Mouse (Mus musculus) brown adipose tissue, adult 24 weeks (tissue): ENCODE results near the gene Grb2. TPM values are rescaled to one million over a fixed set of nuclear protein-coding genes. Genes with fewer than 3 reads are reported as not detected.

Source experiments
- H3K27ac ChIP-seq: fragments of 200-500 bp; replicated peaks from 2 replicates; pipeline ENCODE4 v1.5.1; 2012; ENCODE audit warnings: low read depth, mild to moderate bottlenecking, low read length
- H3K4me1 ChIP-seq: fragments of 200-500 bp; 2 replicates; pipeline ENCODE4 v1.6.1; 2012; ENCODE audit warnings: low read length, mixed read lengths; ENCODE audit not compliant: control insufficient read depth, insufficient read depth, insufficient read length
- H3K4me3 ChIP-seq: fragments of 200-500 bp; 2 replicates; pipeline ENCODE4 v1.5.1; 2012; ENCODE audit warnings: low read depth, mild to moderate bottlenecking, low read length, moderate library complexity; ENCODE audit not compliant: insufficient read depth
- polyA plus RNA-seq: library from polyadenylated mRNA; stranded (reverse); fragments of >200 nt; gene quantifications from 2 replicates; pipeline ENCODE4 v1.2.4, GENCODE M21; 2012; ENCODE audit not compliant: missing spikeins, insufficient read depth, insufficient read length

Gene Grb2
- polyA plus RNA-seq, 1 experiment = 29.1 TPM

GRCm38 (mm10) chr11:115704648-115705047 is 3.7 kb downstream of the Grb2 start:
- peaks cover 10% of the 10 kb centered on the region; the same call in 1 of the 2 replicates for H3K4me1 ChIP-seq
- H3K4me3 ChIP-seq = no peak overlapping the region
- H3K27ac ChIP-seq = no peak overlapping the region

DNA sequence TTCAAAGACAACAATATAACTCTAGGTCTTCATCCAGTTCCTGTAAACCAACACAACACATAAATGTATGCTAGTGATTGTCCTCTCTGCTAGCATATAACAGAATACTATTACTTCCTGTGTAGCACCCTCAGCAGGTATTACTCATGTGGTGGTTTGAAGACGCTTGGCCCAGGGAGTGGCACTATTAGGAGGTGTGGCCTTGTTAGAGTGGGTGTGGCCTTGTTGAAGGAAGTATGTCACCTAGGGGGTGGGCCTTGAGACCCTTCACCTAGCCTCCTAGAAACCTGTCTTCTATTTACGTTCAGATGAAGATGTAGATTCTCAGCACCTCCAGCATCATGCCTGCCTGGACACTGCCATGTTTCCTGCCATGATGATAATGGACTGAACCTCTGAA is 4.9 kb downstream of the Grb2 start:
- Histone ChIP-seq H3K4me3 (no peak overlapping the region), H3K27ac (no peak overlapping the region), H3K4me1 (peaks cover 14% of the 10 kb centered on the region)

- H3K4me1 ChIP-seq = peaks cover 20% of the 10 kb centered on the region
These were observed 9.2 kb downstream of the Grb2 start for GRCm38 (mm10) chr11:115698986-115699728.

GRCm38 (mm10) chr11:115697722-115698121 is 10.7 kb downstream of the Grb2 start:
- peaks cover 28% of the 10 kb centered on the region for H3K4me1 ChIP-seq
- peak overlapping the region; percentile 15; the same call in 1 of the 2 replicates for H3K27ac ChIP-seq
- H3K4me3 ChIP-seq = no peak overlapping the region

More at GRCm38 (mm10) chr11:115698986-115699728, 9.2 kb downstream of the Grb2 start:
- H3K4me3 ChIP-seq = peak overlapping the region; percentile 67
- peak overlapping the region; percentile 31 for H3K27ac ChIP-seq

DNA sequence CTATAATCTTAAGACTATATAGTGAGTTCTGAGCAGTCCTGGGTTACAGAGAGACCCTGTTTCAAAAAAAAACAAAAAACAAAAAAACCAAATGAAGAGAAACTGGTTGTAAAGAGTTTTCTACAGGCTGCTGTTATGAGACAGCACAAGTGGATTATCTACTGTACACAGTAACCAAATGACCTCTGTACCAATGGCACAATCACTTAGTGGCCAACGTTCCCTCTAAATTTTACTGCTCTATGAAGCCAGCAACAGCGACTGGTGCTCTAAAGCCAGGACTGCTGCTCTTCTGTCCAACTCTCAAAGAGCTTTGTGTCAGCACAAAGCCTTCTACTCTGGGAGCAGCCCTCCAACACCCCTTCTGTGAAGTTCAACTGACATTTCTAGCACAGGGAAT is 11.3 kb downstream of the Grb2 start:
- Histone ChIP-seq H3K27ac (peak overlapping the region; percentile 41; the same call in 1 of the 2 replicates), H3K4me3 (no peak overlapping the region), H3K4me1 (peaks cover 31% of the 10 kb centered on the region)

DNA sequence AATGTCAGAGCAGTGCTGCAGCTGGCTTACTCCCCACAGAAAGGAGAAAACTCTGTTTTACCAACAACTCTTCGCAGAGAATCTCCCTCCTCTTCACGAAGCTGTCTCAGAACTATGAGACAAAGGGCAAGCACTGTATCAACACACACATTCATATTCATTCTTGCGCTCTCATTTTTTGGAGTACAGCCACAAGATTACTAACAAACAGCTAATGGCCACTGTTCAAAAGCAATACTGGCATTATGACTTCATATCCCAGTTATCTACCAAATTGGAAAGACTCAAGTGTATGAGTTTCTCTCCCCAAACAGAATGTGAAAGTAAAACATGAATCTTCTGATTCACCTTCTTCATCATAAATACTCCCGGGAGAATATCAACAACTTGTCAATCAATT is 11.9 kb downstream of the Grb2 start:
- peaks cover 35% of the 10 kb centered on the region for H3K4me1 ChIP-seq
- H3K4me3 ChIP-seq = no peak overlapping the region
- H3K27ac ChIP-seq = peak overlapping the region; percentile 46; the same call in 1 of the 2 replicates

DNA sequence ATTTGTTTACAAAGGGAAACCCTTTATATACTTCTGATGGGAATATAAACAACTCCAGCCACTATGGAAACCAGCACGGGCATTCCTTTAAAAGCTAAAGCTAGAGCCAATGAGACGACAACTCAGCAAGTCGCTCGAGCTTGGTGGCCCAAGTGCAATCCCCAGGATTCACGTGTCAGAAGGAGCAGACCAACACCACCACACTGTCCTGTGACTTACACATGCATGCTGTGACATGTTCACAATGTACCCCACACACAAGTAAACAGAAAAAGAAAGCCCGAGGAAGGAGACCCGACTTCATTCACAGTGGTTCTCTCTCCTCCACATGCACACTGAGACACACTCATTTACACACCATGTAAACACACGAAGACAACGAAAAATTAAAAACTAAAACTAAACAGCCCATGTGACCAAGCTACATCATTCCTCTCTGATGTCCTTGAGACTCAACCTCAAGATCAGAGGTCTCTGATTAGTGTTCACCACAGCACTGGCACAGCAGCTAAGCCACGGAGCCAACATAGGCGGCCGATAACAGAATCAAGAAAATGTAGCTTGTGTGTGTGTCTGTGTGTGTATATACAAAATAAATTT is 14.3 kb downstream of the Grb2 start:
- peak overlapping the region; percentile 34; the same call in 1 of the 2 replicates for H3K27ac ChIP-seq
- H3K4me1 ChIP-seq = peaks cover 41% of the 10 kb centered on the region
- no peak overlapping the region for H3K4me3 ChIP-seq

- peaks cover 34% of the 10 kb centered on the region for H3K4me1 ChIP-seq
- no peak overlapping the region for H3K4me3 ChIP-seq
These were observed 15.6 kb downstream of the Grb2 start for GRCm38 (mm10) chr11:115692800-115693199.

DNA sequence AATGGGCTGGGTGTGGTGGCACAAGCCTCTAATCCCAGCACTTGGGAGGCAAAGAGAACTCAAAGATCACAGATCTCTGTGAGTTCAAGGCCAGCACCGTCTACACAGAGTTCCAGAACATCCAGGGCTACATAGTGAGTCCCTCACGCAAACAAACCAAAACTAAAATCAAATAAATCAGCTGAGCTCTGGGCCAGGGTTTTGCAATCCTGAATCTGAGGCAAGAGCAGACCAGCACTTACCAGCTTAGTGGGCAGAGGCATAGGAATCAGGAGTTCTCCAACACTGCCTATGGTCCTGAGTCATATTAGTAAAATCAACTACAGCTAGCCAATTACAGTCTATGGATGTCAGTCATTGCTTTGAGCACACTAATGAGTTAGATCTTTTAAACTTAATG is 16.4 kb downstream of the Grb2 start:
- H3K4me3 ChIP-seq = no peak overlapping the region
- H3K27ac ChIP-seq = no peak overlapping the region
- peaks cover 27% of the 10 kb centered on the region for H3K4me1 ChIP-seq

More at GRCm38 (mm10) chr11:115692800-115693199, 15.6 kb downstream of the Grb2 start:
- H3K27ac ChIP-seq = peak overlapping the region; percentile 77

- H3K27ac ChIP-seq = peak overlapping the region; percentile 52
- peaks cover 27% of the 10 kb centered on the region for H3K4me1 ChIP-seq
- H3K4me3 ChIP-seq = no peak overlapping the region
These were observed 16.9 kb downstream of the Grb2 start for GRCm38 (mm10) chr11:115691511-115691910.

GRCm38 (mm10) chr11:115691013-115691412 is 17.4 kb downstream of the Grb2 start:
- H3K27ac ChIP-seq = peak overlapping the region; percentile 52
- H3K4me3 ChIP-seq = no peak overlapping the region
- peaks cover 24% of the 10 kb centered on the region for H3K4me1 ChIP-seq

DNA sequence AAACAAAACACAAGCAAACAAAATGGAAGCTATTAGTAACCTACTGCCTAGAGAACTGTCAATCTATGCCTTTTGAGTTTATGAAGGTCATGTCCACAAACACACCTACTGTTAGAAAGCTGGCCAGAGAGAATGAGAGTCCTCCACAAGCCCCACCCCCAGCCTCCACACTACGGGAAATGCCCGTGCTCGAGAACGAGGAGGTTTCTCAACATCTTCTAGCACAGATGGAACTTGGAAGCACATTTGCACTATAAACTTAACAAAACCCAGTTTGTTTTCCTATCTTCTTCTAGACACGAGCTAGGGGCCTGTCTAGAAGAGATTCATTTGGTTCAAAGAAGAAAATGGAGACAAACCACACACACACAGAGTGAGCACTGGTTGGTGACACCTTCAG is 18.0 kb downstream of the Grb2 start:
- no peak overlapping the region; the same call in 1 of the 2 replicates for H3K27ac ChIP-seq
- H3K4me3 ChIP-seq = no peak overlapping the region
- H3K4me1 ChIP-seq = peaks cover 22% of the 10 kb centered on the region

DNA sequence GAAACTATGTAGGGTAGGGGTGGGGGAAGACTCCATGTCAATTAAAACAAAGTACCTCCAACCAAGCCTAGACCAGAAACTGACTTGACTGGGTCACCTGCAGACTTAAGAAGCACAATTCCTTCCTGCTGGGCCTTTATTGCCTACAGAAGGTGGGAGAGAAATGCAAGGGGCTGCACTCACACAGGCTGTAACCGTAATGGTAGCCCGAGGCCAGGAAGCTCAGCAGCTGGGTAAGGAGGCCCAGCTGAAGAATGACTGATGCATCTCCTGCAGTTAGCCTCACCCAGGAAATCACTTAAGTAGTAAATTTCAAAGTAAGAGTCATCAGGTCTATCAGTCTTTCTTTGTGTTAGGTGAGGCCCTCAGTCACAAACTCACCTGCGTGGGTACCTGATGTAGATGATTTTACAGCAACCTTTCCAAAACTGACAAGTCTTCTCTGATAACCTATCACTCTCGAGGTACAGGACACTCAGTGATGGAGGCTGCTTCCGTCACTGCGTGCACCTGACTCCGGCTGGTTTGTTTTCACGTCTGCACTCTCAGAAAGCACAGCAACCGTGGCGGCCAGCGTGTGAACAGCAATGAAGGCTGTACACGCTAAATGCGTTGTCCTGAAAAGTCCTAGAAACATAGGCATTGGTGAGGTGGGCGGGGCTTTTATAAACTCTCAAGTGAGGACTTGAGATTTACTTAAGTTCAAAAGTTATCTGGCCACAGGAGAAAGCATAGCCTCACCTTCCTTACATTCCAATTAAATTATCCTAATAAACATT is 19.1 kb downstream of the Grb2 start:
- Histone ChIP-seq H3K4me3 (no peak overlapping the region), H3K4me1 (peaks cover 27% of the 10 kb centered on the region), H3K27ac (no peak overlapping the region)

- Histone ChIP-seq H3K4me3 (no peak overlapping the region), H3K4me1 (peaks cover 14% of the 10 kb centered on the region), H3K27ac (no peak overlapping the region)
These were observed 22.0 kb downstream of the Grb2 start for GRCm38 (mm10) chr11:115686369-115686768.

GRCm38 (mm10) chr11:115685954-115686353 is 22.4 kb downstream of the Grb2 start:
- H3K27ac ChIP-seq = no peak overlapping the region
- H3K4me1 ChIP-seq = peaks cover 12% of the 10 kb centered on the region
- no peak overlapping the region for H3K4me3 ChIP-seq
